Mouse (Mus musculus) adipocyte (in vitro differentiated cells): Measurements from ENCODE around the gene Flywch2.
"Not testable (repeated sequence)": the region's sequence is repeated elsewhere in the genome, so short reads cannot be mapped to it uniquely, and the experiment has no call there.

Experiments
- DNase-seq: peaks from one replicate; pipeline ENCODE4 v3.0.0-alpha.2; 2016; ENCODE audit warnings: low spot score

Flywch2 gene

DNA sequence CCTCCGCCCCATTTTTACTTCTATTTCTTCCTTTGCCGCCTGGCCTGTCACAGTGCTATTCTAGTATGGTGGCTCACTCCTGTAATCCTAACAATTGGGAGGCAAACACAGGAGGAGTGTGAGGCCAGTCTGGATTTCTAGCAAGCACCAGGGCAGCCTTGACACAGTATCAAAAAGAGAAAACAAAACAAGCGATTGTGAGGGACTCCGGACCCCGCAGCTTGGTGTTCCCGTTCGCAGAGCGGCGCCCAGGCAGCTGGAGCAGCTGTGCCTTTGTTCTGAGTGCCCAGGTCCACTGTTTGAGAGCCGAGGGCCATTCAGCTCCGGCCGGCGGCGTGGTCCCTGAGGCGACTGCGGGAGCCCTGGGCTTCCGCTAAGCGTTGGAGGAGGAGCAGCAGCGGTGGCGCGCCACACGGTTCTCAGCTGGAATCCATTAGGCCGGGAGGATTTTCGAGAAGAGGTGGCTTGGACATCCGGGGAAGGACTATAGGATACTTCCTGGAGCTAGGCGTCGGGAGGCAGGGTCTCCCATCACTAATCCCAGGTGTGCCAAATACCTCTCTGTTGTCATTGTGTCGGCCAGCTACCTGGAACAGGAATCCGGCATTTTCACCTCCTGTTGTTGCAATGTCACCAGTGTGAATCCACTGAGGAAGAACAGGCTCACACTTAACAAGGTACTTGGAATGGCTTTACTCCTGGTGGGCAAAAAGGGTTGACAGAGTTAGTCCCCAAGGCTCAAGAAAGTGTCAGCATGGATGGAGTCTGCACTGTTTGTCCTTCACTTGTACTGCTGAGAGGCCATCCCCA, 4.6 kb upstream of the Flywch2 start, which contains the start of gene Srrm2:
Srrm2 (plus strand) TSS at position 264 of the 810 bp plus-strand sequence.
- no peak for DNase-seq

DNA sequence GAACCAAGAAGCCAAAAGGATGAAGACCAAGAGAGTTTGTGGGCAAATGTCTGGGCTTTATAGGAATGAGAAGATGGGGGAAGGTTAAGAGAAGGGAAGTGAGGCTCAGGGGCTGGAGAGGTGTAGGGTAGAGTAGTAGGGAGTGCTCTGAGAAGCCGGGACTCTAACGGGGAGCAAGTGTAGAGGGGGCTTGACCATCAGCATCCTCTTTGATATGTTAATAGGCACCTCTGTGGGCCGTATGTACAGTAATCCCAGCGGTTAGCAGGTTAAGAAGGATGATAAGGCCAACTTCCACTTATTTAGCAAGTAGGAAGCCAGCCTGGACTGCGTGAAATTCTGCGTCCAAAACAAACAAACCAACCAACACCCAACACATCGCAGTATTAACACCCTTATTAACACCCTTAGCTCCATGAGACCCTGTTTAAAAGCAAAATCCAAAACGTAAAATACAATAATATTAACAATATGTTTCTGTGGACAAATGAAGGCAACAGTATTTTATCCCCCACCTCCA, 3.9 kb upstream of the Flywch2 start:
- DNase-seq: no peak

DNA sequence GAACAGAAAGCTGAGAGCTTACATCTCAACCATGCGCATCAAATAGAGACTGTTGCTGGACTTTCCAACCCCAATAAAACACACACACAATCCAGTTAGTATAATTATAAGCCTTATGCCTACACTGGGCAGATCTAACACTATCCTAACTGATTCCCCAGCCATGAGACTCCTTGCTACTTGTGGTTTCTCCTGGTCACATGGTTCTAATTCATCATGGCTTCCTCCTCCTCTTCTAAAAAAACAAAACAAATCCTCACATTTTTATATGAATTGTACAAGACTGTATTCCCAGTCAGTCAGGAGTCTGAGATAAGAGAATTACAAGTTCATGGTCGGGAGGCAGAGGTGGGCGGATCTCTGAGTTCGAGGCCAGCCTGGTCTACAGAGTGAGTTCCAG, 3.1 kb upstream of the Flywch2 start:
- no peak for DNase-seq

DNA sequence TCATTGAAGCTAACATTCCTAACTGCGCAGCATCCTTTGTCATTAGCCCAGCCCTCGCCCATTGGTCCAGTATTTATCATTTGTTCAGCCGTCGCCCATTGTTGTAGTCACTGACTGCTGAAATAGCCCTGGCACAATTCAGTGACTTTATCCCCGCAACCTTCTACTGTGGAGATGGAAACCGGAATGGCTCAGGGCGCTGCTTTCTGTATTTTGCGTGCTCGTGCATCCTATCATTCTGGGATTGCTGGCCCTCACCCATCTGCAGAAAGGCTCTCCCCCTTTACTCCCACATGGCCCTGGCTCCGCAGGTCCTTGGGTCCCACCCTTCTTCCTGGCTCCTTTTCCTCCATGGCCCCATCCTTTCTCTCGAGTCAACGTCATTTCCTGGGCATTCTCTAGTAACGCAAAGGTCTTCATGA, 640 bp upstream of the Flywch2 start:
- peak; percentile 48 for DNase-seq

DNA sequence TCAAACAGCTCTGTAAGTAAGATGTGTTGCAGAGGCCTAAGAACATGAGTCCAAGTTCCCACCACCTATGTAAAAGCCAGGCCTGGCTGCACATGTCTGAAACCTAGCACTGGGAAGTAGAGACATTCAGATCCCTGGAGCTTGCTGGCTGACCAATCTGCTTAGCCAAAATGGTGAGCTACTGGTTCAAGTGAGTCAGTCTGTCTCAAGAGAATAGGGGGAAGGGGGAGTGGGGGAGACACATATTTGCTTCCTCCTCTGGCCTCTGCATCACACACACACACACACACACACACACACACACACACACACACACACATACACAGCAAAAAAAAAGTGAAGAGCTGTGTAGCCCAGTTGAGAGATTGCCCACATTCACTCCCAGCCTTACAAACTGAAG, 2.5 kb downstream of the Flywch2 start:
- DNase-seq: no peak

DNA sequence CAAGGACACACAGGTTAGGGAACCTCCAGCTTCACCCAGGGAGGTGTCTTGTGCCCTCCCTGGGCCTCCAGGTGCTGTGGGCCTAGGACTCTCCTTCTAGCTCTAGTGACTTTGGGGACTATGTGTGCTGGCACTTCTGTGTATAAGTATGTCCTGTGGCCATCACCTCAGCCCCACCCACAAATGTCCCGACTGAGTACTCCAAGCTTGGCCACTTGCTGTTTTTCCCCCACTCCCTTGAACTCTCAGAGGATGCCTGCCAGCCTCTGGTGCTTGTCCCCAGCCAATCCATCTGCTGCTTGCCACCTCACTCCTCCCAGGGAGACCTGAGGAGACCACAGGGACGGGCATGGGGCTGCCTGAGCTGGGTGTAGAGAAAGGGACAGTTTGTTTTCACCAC, 7.4 kb downstream of the Flywch2 start:
- no peak for DNase-seq

DNA sequence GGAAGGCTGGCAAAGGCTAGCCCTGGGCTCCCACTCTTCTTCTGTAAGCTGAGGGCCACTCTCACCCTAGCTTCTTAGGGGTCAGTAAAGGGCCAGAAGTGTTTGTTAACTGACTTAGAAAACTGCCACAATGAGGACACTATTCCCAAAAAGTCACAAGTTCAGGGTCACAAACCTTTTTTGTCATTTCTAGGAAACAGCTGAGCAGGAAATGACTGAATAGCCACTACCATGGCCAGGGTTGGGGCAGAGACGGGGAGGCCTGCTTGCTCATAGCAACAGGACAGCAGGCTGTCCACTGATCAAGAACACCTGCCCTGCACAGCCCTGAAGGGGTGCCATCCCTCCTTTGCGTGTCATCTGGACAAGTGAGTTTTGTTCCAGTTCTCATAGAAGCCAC, 8.7 kb downstream of the Flywch2 start:
- DNase-seq: no peak

DNA sequence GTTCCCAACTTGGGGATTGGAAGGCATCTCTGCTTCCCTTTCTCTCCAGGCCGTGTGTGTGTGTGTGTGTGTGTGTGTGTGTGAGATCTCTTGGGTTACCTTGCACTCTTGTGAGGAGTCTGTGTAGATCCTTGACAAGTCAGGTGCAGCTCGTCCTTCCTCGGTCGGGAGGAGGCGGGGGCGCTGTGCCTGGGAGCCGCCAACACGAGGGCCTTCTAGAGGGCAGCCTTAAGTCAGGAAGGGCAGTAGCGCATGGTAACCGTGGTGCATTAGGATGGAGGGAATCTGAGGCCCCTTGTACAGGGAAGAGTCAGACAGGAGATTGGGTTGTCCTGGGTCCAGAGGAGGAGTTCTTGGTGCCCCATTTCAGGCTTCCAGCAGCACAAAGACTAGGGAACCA, 9.7 kb downstream of the Flywch2 start:
- no peak for DNase-seq

DNA sequence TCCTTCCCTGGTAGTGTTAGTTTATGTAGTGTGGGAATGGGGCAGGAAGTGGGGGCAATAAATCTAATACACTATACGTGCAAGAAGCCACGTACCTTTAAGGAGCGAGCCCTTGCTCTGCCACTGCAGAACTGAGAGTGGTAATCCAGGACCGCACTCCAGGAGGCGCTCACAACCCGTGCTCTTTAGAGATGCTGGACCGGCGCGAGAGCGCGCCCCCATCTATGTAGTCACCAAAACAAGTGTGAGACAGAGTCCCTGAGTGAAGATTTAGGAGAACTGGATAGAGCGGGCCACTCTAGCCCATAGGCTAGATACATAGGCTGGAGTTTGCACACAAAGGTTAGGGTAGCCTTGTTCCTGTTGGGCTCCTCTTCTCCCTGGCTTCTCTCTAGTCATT, 11.8 kb downstream of the Flywch2 start:
- no peak for DNase-seq

DNA sequence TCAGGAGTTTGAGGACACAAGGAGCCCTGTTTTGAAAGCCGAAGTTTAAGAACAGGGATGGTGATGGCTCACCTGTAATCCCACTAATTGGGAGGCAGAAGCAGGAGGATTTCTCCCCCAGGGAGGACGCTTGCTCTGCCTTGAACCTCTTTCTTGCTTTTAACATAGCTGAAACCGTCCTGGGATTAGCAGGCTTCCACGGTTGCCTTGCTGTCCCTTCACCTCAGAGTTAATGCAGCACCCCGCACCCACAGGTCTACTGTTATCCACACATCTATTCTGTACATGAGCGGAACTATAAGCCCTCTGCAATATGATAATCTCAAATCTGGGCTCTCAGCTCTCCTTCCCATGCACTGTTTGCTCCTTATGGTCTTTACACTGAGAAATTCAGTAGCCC, 12.2 kb downstream of the Flywch2 start:
- DNase-seq: no peak

DNA sequence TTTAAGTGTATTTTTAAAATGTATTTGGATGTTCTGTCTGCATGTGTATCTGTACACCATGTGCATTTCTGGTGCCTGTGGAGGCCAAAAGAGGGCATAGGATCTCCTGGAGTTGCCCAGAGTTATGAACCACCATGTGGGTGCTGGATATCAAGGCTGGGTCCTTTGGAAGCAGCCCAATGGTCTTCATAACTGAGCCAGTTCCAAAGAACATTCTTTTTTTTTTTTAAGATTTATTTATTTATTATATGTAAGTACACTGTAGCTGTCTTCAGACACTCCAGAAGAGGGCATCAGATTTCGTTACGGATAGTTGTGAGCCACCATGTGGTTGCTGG, 13.7 kb downstream of the Flywch2 start:
- not testable (repeated sequence) for DNase-seq

DNA sequence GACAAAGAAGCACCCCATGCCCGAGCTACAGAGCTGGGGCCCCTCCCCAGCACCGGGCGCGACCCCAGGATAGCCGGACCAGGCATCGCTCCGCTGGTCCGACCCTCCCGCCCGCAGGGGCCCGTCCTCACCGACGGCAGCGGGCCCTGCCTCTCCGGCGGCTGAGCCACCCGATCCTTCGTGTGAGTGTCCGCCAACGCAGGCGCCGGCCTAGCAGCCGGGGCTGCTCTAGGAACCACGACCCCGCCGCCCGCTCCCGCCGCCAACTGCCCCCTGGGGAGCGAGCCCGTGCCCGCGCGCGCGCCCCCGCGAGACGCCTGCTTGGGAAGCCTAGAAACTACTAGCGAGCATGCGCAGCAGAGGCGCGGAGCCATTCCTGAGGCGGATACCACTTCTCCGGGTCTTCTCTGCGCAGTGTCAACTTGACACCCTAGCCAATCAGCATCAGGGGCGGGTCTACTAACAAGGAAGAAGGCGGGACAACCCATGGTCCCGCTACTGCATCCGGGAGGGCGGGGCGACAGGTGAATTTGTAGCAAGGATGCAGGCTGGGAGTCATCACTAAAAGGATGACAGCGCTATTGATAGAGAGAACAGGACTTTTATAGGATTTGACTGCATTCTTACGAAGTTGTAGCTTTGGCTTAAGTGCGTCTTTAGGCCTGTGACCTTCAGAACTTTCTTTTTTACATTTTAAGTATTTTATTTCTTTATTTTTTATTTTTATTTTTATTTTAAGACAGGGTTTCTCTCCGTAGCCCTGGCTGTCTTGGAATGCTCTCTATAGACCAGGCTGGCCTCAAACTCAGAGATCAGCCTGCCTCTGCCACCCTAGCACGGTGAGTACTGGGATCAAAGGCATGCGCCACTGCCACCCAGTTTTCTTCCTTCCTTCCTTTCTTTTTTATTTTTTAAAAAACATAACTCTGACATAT, 14.3 kb downstream of the Flywch2 start, which contains the start of gene Flywch1:
Flywch1 (minus strand) TSS at position 319 of the 935 bp plus-strand sequence.
- DNase-seq: peak; percentile 99

DNA sequence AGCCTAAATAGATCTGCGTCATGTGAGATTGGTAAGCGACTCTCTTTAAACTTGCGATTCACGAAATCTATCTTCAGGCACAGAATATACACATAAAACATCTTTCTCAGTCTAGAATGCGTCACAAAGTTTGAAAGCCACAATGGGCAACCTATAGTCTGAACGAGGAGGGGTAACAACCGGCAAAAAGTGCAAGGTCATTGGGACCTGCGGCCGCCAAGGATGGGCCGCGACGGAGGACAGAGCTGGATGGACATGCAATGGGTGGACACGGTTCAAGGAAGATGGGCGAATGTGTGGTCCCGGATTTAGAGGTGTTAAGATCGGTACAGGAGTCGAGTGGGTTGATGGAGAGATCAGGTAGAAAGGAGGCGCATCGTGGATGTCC, 15.0 kb downstream of the Flywch2 start:
- DNase-seq: peak; percentile 41

DNA sequence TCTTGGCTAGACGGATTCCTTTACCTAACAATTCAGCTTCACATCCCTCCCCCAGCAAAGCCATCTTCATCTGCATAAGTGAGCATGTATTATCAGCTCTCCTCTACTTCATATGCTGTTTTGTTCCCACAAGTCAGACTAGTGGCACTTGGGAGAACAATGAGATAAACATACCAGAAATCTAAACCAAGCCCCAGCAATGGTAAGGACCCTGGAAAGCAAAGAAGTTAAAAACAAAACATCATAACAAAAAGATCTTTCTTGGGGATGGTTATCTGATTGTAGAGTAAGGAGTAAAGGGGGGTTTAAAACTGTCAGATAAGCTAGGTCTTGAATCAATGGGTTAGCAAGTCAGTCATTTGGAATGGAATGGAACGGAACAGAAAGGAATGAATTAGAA, 15.4 kb downstream of the Flywch2 start:
- peak; percentile 24 for DNase-seq

DNA sequence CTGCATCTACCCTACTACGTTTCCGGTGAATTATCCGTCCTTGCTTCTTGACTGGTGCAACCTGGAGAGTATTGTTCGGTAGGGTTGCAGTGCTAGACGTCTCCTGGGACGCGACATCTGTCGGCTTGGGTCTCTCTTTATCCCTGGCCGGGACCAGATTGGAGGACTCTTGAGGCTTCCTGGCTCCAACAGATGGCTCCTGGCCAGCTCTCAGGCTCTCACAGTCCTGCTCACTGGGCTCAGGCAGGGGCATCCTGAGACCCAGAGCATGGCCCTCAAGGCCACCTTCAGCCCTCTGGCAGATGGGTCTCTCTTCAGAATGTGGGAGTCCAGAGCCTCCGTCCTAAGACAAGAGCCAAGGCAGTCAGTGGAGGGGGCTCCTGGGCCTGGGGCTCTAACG, 22.9 kb downstream of the Flywch2 start:
- DNase-seq: no peak

DNA sequence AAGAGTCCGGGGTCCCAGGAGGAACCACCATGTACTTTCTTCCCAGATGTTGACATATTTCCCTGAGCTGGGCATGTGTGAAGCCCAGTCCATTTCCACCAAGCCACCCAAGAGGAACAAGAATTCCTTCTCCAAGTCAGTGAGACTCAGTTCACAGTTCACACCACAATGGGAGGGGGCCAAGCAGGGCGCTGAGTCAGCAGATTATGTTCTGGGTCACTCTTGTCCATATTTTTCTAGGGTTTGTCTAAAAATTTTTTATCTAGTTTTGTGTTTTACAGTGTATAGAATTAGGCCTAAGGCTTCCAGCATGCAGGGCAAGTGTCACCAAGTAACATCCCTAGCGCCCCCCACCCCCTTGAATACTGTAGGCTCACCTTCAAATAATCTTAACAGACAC, 24.7 kb downstream of the Flywch2 start:
- DNase-seq: no peak

DNA sequence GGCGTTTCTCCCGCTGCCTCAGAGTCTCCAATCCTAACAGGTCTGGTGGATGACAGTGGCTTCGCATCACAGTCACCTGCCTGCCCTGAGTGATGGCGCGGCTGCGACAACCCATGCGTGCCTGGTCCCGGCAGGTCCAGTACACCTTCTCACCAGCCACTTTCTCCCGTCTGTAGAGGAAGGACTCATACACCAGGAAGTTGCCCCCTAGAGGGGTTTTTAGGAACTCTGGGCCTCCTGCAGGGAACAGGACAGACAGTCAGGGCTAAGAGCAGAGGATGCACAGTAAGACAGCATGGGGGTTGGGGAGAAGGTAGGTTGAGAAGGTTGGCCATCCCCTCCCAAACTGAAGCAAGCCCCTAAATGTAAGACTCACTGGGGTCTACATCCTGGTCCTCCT, 25.6 kb downstream of the Flywch2 start:
- DNase-seq: no peak

DNA sequence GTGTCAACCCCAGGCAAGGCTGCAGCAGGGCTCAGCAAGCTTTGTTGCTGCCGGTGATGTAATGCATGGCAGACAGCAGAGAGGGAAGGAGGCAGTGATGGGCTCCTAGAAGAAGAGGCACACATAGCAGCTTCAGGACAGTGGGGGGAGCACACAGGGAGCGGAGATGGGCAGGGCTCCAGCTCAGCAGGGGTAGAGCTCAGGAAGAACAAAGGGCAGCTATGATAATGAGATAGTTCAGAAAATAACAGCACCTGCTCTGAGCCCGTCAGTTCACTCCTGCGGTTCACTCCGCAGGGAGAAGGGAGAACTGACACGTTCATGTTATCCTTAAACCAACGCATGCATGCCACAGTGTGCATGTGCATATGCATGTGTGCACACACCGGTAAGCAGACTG, 27.1 kb downstream of the Flywch2 start:
- DNase-seq: no peak

DNA sequence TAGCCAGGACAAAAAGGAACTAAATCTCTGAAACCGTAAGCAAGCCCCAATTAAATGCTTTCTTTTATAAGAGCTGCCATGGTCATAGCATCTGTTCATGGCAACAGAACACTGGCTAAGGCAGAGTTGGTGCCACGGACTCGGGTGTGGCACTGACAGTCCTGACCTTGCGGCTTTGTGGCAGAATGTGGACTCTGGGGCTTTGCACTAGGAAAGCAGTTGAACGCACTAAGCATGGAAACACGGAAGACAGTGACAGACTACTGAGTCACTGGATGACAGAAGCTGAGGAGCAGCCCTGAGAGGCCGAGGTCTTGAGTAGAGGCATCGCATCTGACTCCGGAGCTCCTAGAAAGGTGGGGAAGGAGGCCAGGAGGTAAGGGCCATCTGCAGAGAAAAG, 28.3 kb downstream of the Flywch2 start:
- DNase-seq: no peak

DNA sequence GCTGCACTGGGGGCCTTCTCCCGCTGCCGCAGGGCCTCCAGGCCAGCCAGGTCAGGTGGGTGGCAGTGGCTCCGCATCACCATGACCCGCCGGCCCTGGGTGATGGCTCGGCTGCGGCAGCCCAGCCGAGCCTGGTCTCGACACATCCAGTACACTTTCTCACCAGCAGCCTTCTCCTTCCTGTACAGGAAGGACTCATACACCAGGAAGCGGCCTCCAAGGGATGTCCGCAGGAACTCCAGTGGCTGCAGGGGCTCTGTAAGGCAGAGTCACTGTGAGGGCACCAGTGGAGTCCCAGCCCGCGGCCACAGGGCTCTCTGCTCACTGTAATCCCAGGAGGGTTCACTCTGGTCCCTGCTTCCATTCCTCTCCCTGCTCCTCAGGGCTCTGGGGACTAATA, 30.2 kb downstream of the Flywch2 start:
- DNase-seq: no peak

DNA sequence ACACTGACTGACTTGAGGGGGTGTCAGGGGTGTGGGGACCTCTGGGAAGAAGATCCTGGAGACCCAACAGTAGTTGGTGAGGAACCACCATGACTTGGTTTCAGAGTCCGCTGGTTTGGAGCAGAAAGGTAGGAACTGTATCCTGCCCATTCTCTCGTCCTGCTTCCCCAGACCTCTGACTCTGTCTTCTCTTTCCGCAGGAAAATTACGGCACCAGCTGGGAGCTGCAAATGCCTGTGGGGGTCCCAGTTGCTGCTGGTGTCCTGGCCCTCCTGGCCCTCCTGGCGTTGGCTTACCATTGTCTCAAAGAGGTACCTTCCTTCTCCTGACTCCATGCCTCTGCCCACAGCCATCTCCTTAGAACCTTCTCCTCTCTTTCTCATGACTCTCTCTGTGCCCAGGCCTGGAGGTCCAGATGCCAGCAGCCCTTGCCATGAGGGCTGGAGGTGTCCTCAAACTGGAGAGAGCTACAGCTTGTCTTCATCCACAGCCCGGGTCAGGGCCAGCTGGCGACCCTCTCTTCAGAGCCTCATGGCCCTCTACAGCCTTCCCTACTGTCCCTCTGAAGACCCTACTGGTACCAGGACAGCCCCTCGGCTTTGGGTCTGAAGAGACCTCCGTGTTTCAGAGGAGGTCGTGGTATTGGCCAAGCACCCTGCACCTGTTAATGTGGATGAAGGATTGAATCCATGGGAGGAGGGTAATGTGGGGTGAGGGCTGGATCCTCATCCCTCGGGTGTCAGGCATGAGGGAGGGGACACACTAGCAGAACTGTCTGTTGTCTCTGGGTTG, 36.3 kb downstream of the Flywch2 start:
- no peak for DNase-seq
